Mouse (Mus musculus) lung, adult 2 months (tissue): Measurements from ENCODE around the gene Rab26.

Source experiments
- CTCF ChIP-seq: fragments of 200-500 bp; IDR thresholded peaks from 2 replicates; pipeline ENCODE4 v1.5.1; 2011; ENCODE audit warnings: mild to moderate bottlenecking, low read length, control low read depth; ENCODE audit not compliant: insufficient read depth
- POLR2A ChIP-seq: fragments of 200-500 bp; IDR thresholded peaks from 2 replicates; pipeline ENCODE4 v1.6.1; 2011; ENCODE audit warnings: low read depth, mild to moderate bottlenecking, control low read depth, low read length, borderline replicate concordance; ENCODE audit errors: extremely low read depth

GRCm38 (mm10) chr17:24495443-24495842, 38.6 kb downstream of the Rab26 start:
- TF ChIP-seq POLR2A, result no peak
- TF ChIP-seq CTCF, result no peak
